Mouse (Mus musculus) gastrocnemius, postnatal 10 days (tissue): ENCODE data around the gene Lrmda. TPM values are rescaled to one million over a fixed set of nuclear protein-coding genes. Genes with fewer than 3 reads are reported as not detected.
"Not testable (repeated sequence)": the region's sequence is repeated elsewhere in the genome, so short reads cannot be mapped to it uniquely, and the experiment has no call there.

ENCODE experiments used
- DNase-seq: peaks from one replicate; pipeline ENCODE4 v3.0.0; 2021; ENCODE audit warnings: mixed read lengths
- total RNA-seq, 2 experiments: library from RNA; stranded (reverse); gene quantifications; 2 replicates each; pipeline ENCODE4 v1.2.3; 2021

The Lrmda gene
- total RNA-seq, 2 experiments from 2014 or later = 1.2 to 1.9 TPM

- no peak for DNase-seq
Measured at GRCm38 (mm10) chr14:22738603-22739002, 719.1 kb downstream of the Lrmda start.

GRCm38 (mm10) chr14:22742527-22742926, 723.0 kb downstream of the Lrmda start:
- DNase-seq = no peak

- no peak for DNase-seq
Measured at GRCm38 (mm10) chr14:22743264-22743663, 723.8 kb downstream of the Lrmda start.

GRCm38 (mm10) chr14:22744701-22745100, 725.2 kb downstream of the Lrmda start:
- DNase-seq = no peak

- DNase-seq = no peak
Measured at GRCm38 (mm10) chr14:22745263-22745881, 725.9 kb downstream of the Lrmda start.

GRCm38 (mm10) chr14:22745882-22746480, 726.5 kb downstream of the Lrmda start:
- DNase-seq = no peak

- DNase-seq = no peak
Measured at GRCm38 (mm10) chr14:22747816-22748215, 728.3 kb downstream of the Lrmda start.

- no peak for DNase-seq
Measured at GRCm38 (mm10) chr14:22750409-22750808, 730.9 kb downstream of the Lrmda start.

GRCm38 (mm10) chr14:22751290-22751689, 731.8 kb downstream of the Lrmda start:
- DNase-seq = no peak

GRCm38 (mm10) chr14:22754633-22755032, 735.1 kb downstream of the Lrmda start:
- DNase-seq = no peak

GRCm38 (mm10) chr14:22757493-22757892, 738.0 kb downstream of the Lrmda start:
- DNase-seq = no peak

GRCm38 (mm10) chr14:22759216-22759615, 739.7 kb downstream of the Lrmda start:
- no peak for DNase-seq

GRCm38 (mm10) chr14:22759673-22760072, 740.2 kb downstream of the Lrmda start:
- DNase-seq = no peak

GRCm38 (mm10) chr14:22760241-22761039, 740.9 kb downstream of the Lrmda start:
- DNase-seq = no peak

GRCm38 (mm10) chr14:22781709-22782108, 762.2 kb downstream of the Lrmda start:
- DNase-seq = peak; percentile 15

GRCm38 (mm10) chr14:22782365-22782764, 762.9 kb downstream of the Lrmda start:
- no peak for DNase-seq

GRCm38 (mm10) chr14:22783211-22784161, 764.0 kb downstream of the Lrmda start:
- DNase-seq = no peak

GRCm38 (mm10) chr14:22800020-22800419, 780.5 kb downstream of the Lrmda start:
- no peak for DNase-seq

GRCm38 (mm10) chr14:22800871-22801636, 781.5 kb downstream of the Lrmda start:
- DNase-seq = no peak

- not testable (repeated sequence) for DNase-seq
Measured at GRCm38 (mm10) chr14:22801714-22802113, 782.2 kb downstream of the Lrmda start.

GRCm38 (mm10) chr14:22807324-22807723, 787.8 kb downstream of the Lrmda start:
- DNase-seq = no peak
